Mouse (Mus musculus) naive thymus-derived CD4-positive, alpha-beta T cell, adult 5 months (primary cell): ENCODE measurements around the gene Krtap19-1. TPM values are rescaled to one million over a fixed set of nuclear protein-coding genes. Genes with fewer than 3 reads are reported as not detected.

ENCODE experiments used
- polyA plus RNA-seq: library from polyadenylated mRNA; unstranded; fragments of 100-300 nt; shearing (Covaris generic); gene quantifications from one replicate; pipeline ENCODE4 v1.2.1, GENCODE M21; 2017

Gene Krtap19-1
- polyA plus RNA-seq = not detected

GRCm38 (mm10) chr16:88869311-88869710 lies at the start of gene Krtap19-1:
Gene Krtap19-1 (minus strand): TSS chr16:88869411.

GRCm38 (mm10) chr16:88896357-88896756 lies 27.1 kb upstream of the Krtap19-1 start, which contains the start of gene Krtap19-5:
Gene Krtap19-5 (minus strand): TSS chr16:88896457.

GRCm38 (mm10) chr16:88884989-88885388 lies 15.8 kb upstream of the Krtap19-1 start, which contains the start of gene Krtap19-4:
Gene Krtap19-4 (minus strand): TSS chr16:88885089.

GRCm38 (mm10) chr16:88877938-88878337 lies 8.7 kb upstream of the Krtap19-1 start, which contains the start of gene Krtap19-3:
Gene Krtap19-3 (minus strand): TSS chr16:88878038.

GRCm38 (mm10) chr16:88874169-88874568 lies 5.0 kb upstream of the Krtap19-1 start, which contains the start of gene Krtap19-2:
Gene Krtap19-2 (minus strand): TSS chr16:88874269.

GRCm38 (mm10) chr16:88826095-88826652 lies 43.0 kb downstream of the Krtap19-1 start, which contains the start of gene Krtap14:
Gene Krtap14 (minus strand): TSS chr16:88826145.

GRCm38 (mm10) chr16:88820066-88820465 lies 49.1 kb downstream of the Krtap19-1 start, which contains the start of gene Krtap15:
Gene Krtap15 (plus strand): TSS chr16:88820215.

Other genes with a start within 250 kb of the Krtap19-1 start
- gene 2310079G19Rik, start 241.7 kb downstream of the Krtap19-1 start, polyA plus RNA-seq = not detected
- not detected for gene Krtap26-1, start 221.6 kb downstream of the Krtap19-1 start, polyA plus RNA-seq
- not detected for gene Krtap27-1, start 197.7 kb downstream of the Krtap19-1 start, polyA plus RNA-seq
- not detected for gene 2310061N02Rik, start 161.4 kb downstream of the Krtap19-1 start, polyA plus RNA-seq
- not detected for gene Krtap13-1, start 140.5 kb downstream of the Krtap19-1 start, polyA plus RNA-seq
- not detected for gene Krtap13, start 117.8 kb downstream of the Krtap19-1 start, polyA plus RNA-seq
- not detected for gene 2310034C09Rik, start 110.6 kb downstream of the Krtap19-1 start, polyA plus RNA-seq
- gene 2310057N15Rik, start 95.2 kb downstream of the Krtap19-1 start, polyA plus RNA-seq = not detected
- not detected for gene Gm5965, start 91.5 kb downstream of the Krtap19-1 start, polyA plus RNA-seq
- not detected for gene Gm20741, start 57.2 kb downstream of the Krtap19-1 start, polyA plus RNA-seq
- not detected for gene Krtap15, start 49.2 kb downstream of the Krtap19-1 start, polyA plus RNA-seq
- not detected for gene Krtap14, start 43.3 kb downstream of the Krtap19-1 start, polyA plus RNA-seq
- not detected for gene Krtap19-2, start 4.9 kb upstream of the Krtap19-1 start, polyA plus RNA-seq
- gene Krtap19-3, start 8.6 kb upstream of the Krtap19-1 start, polyA plus RNA-seq = not detected
- gene Krtap19-4, start 15.7 kb upstream of the Krtap19-1 start, polyA plus RNA-seq = not detected
- gene Krtap19-5, start 27.0 kb upstream of the Krtap19-1 start, polyA plus RNA-seq = not detected
- not detected for gene Krtap19-9b, start 62.9 kb upstream of the Krtap19-1 start, polyA plus RNA-seq
- not detected for gene Krtap16-3, start 93.5 kb upstream of the Krtap19-1 start, polyA plus RNA-seq
- not detected for gene Krtap22-2, start 141.3 kb upstream of the Krtap19-1 start, polyA plus RNA-seq
- gene Gm10229, start 145.9 kb upstream of the Krtap19-1 start, polyA plus RNA-seq = not detected
- not detected for gene Krtap6-1, start 162.3 kb upstream of the Krtap19-1 start, polyA plus RNA-seq
- not detected for gene Gm10228, start 172.1 kb upstream of the Krtap19-1 start, polyA plus RNA-seq
- not detected for gene Krtap6-5, start 178.5 kb upstream of the Krtap19-1 start, polyA plus RNA-seq
- gene 1110025L11Rik, start 194.6 kb upstream of the Krtap19-1 start, polyA plus RNA-seq = not detected
- gene Krtap6-3, start 214.6 kb upstream of the Krtap19-1 start, polyA plus RNA-seq = not detected